Mouse (Mus musculus) naive thymus-derived CD4-positive, alpha-beta T cell, adult 5 months (primary cell): ENCODE measurements around the gene Selp. TPM values are rescaled to one million over a fixed set of nuclear protein-coding genes. Genes with fewer than 3 reads are reported as not detected.

Experiments
- polyA plus RNA-seq: library from polyadenylated mRNA; unstranded; fragments of 100-300 nt; shearing (Covaris generic); gene quantifications from one replicate; pipeline ENCODE4 v1.2.1, GENCODE M21; 2017

Gene Selp
- polyA plus RNA-seq = 0.67 TPM

GRCm38 (mm10) chr1:164114947-164115493 lies at the start of gene Selp:
Gene Selp (plus strand): TSS chr1:164115264.

GRCm38 (mm10) chr1:164151387-164152088 lies 36.5 kb downstream of the Selp start, which contains the start of gene F5:
Gene F5 (plus strand): TSS chr1:164151838.

Other genes starting within 250 kb of the Selp start
- 44.1 TPM for gene Scyl3, start 186.2 kb upstream of the Selp start, polyA plus RNA-seq
- 2.3 TPM for gene BC055324, start 120.5 kb upstream of the Selp start, polyA plus RNA-seq
- 11.3 TPM for gene Mettl18, start 120.4 kb upstream of the Selp start, polyA plus RNA-seq
- 0.35 TPM for gene Sele, start 67.0 kb upstream of the Selp start, polyA plus RNA-seq
- 730 TPM for gene Sell, start 53.3 kb upstream of the Selp start, polyA plus RNA-seq
- gene F5, start 36.6 kb downstream of the Selp start, polyA plus RNA-seq = not detected
- gene Slc19a2, start 133.8 kb downstream of the Selp start, polyA plus RNA-seq = 8.1 TPM
- gene Ccdc181, start 160.3 kb downstream of the Selp start, polyA plus RNA-seq = 2.3 TPM
- 8.0 TPM for gene Nme7, start 188.9 kb downstream of the Selp start, polyA plus RNA-seq
- gene Blzf1, start 192.2 kb downstream of the Selp start, polyA plus RNA-seq = 15.1 TPM